Mouse (Mus musculus): ENCODE data around the gene Mtor. TPM values are rescaled to one million over a fixed set of nuclear protein-coding genes. Genes with fewer than 3 reads are reported as not detected.

Mtor gene
- polyA plus RNA-seq, 1 experiment from 2014 or later = 15.4 TPM

DNA sequence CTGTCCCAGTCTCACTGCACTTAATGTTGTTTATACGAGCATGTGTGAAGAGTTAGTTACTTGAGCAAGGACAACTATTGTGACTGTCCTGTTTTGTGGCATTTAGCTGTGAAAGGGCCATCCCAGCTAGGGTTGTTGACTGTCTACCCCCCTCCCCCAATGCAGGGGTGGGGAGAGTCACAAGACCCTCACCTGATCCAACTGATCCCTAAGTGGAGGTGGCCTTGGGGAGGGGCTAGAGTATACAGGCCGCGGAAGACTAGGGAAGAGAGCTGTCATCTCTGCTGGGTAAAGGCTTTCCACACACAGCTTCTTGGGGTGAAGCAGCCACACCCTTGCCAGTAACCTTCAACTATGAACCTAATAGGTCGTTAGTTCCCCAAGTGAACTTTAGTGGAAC, 151.9 kb downstream of the Mtor start:
- DNase-seq (ENCODE audit: low spot score) (no peak), ATAC-seq (ENCODE audit: low FRiP score, low TSS enrichment) (no peak)
- no peaks in the 10 kb centered on the region for H3K27me3 ChIP-seq (ENCODE audit: control insufficient read depth, insufficient read depth, low read length)
- no peak overlapping the region for H3K4me2 ChIP-seq (replicated peaks; ENCODE audit: low read depth)
- no peak overlapping the region for H3K27ac ChIP-seq (replicated peaks)
- no peaks in the 10 kb centered on the region for H3K9me3 ChIP-seq (ENCODE audit: control insufficient read depth, low read length)
- no peak for TF ChIP-seq CTCF (IDR thresholded peaks at IDR 0.05; ENCODE audit: low read depth)
- TF ChIP-seq EP300 (optimal IDR thresholded peaks at IDR 0.05) = no peak
- 82% methylated on average over 4 of the region's 4 CpGs for WGBS
- no peak overlapping the region for H3K9ac ChIP-seq (ENCODE audit: low read length)
- H3K4me3 ChIP-seq (ENCODE audit: low read depth, low read length) = no peak overlapping the region
- peaks cover 6% of the 10 kb centered on the region; the same call in 1 of the 2 replicates for H3K36me3 ChIP-seq (ENCODE audit: control insufficient read depth, insufficient read depth, low read length)
- H3K4me1 ChIP-seq (replicated peaks; ENCODE audit: control insufficient read depth, insufficient read depth) = no peaks in the 10 kb centered on the region

DNA sequence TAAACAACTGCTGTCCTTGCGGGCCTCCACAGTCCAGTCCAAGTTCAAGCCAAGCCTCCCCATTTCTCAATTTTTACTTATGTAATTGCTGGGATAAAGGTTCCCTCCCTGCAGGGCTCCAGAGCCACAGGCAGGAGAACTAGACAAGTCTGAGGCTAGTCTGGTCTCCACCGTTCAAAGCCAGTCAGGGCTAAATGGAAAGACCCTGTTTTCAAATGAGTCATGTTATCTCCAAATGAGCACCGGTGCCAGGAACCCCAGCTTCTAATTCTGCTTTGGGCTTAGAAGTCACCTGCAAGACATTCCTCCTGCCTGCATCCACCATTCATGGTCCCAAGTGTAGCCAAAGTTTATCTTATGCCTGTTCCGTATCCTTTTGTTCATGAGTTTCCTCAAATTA, 153.5 kb downstream of the Mtor start:
- H3K27ac ChIP-seq (replicated peaks) = no peak overlapping the region
- TF ChIP-seq CTCF (IDR thresholded peaks at IDR 0.05; ENCODE audit: low read depth) (no peak), EP300 (optimal IDR thresholded peaks at IDR 0.05) (no peak)
- DNase-seq (ENCODE audit: low spot score) = no peak
- H3K4me1 ChIP-seq (replicated peaks; ENCODE audit: control insufficient read depth, insufficient read depth) = no peaks in the 10 kb centered on the region
- no peaks in the 10 kb centered on the region; the same call in 1 of the 2 replicates for H3K36me3 ChIP-seq (ENCODE audit: control insufficient read depth, insufficient read depth, low read length)
- ATAC-seq (ENCODE audit: low FRiP score, low TSS enrichment) = no peak
- H3K4me3 ChIP-seq (ENCODE audit: low read depth, low read length) = no peak overlapping the region
- H3K9me3 ChIP-seq (ENCODE audit: control insufficient read depth, low read length) = no peaks in the 10 kb centered on the region
- WGBS = 75% methylated on average over 4 of the region's 4 CpGs
- H3K27me3 ChIP-seq (ENCODE audit: control insufficient read depth, insufficient read depth, low read length) = no peaks in the 10 kb centered on the region
- H3K9ac ChIP-seq (ENCODE audit: low read length) = no peak overlapping the region
- H3K4me2 ChIP-seq (replicated peaks; ENCODE audit: low read depth) = no peak overlapping the region

DNA sequence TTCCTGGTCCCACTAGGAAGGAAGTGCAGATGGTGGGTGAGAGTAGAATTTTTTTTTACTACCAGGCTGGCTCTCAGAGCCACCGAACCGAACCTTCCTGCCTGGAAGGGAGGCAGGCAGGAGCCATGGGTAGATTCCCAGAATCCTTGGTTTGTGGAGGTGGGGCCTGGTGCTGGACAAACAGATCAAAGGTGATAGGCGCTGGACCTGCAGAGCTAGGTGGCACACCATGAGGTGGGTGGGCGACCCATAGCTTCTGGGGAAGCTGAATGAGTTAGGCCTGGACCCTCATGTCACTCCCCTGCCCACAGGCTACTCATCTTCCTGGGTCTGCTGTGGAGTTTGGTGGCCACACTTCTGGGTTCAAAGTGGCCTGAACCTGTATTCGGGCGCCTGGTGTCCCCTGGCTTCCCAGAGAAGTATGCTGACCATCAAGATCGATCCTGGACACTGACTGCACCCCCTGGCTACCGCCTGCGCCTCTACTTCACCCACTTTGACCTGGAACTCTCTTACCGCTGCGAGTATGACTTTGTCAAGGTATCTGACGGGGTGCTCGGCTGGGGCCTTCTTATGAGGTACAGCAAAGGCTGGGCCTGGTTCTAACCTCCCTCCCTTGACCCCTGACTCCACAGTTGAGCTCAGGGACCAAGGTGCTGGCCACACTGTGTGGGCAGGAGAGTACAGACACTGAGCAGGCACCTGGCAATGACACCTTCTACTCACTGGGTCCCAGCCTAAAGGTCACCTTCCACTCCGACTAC, 154.1 kb downstream of the Mtor start, which contains the start of gene Masp2:
Masp2 (plus strand) TSS at position 198 of the 764 bp plus-strand sequence.
- DNase-seq (ENCODE audit: low spot score) (no peak), ATAC-seq (ENCODE audit: low FRiP score, low TSS enrichment) (no peak)
- no peaks in the 10 kb centered on the region for H3K9me3 ChIP-seq (ENCODE audit: control insufficient read depth, low read length)
- no peak within 1 kb of the TSS for H3K9ac ChIP-seq (ENCODE audit: low read length)
- H3K27me3 ChIP-seq (ENCODE audit: control insufficient read depth, insufficient read depth, low read length) = no peaks in the 10 kb centered on the region
- no peak within 1 kb of the TSS for H3K4me3 ChIP-seq (ENCODE audit: low read depth, low read length)
- H3K4me1 ChIP-seq (replicated peaks; ENCODE audit: control insufficient read depth, insufficient read depth) = no peaks in the 10 kb centered on the region
- WGBS = 82% methylated on average over 14 of the region's 14 CpGs
- TF ChIP-seq CTCF (IDR thresholded peaks at IDR 0.05; ENCODE audit: low read depth) = no peak
- no peaks in the 10 kb centered on the region for H3K36me3 ChIP-seq (ENCODE audit: control insufficient read depth, insufficient read depth, low read length)
- no peak within 1 kb of the TSS for H3K27ac ChIP-seq (replicated peaks)
- H3K4me2 ChIP-seq (replicated peaks; ENCODE audit: low read depth) = no peak within 1 kb of the TSS

DNA sequence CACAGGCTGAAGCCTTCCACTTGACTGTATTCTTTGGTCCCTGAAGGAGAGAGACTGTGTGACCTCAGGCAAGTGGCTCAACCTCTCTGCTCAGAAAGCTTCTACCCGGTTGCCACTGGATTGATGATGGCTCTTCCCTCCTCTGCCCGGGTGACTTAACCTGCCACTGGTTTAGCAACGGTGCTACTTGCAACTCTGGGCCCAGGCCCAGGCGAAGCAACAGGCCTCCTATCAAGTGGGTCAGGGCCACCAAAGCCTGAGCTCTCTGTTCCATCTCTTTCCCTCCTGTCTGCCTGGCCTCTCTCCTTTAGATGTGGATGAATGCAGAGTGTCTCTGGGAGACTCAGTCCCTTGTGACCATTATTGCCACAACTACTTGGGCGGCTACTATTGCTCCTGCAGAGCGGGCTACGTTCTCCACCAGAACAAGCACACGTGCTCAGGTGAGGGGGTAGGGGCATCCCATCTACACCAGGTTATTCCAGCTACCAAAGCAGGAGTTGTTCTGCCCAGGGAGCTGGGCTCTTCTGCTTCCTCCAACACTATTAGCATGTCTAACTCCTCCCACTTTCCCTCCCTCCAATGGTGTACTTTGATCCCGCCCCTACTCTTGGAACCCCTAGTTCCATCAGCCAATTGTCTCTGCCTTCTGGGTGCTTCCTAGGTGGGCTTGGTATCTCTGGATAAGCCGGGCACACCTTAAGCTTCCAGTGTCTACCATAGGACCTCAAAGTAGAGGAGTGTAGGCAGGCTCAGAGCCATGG, 155.1 kb downstream of the Mtor start:
- H3K27me3 ChIP-seq (ENCODE audit: control insufficient read depth, insufficient read depth, low read length) = no peaks in the 10 kb centered on the region
- DNase-seq (ENCODE audit: low spot score) (no peak), ATAC-seq (ENCODE audit: low FRiP score, low TSS enrichment) (peak; percentile 13)
- H3K4me1 ChIP-seq (replicated peaks; ENCODE audit: control insufficient read depth, insufficient read depth) = no peaks in the 10 kb centered on the region
- H3K4me2 ChIP-seq (replicated peaks; ENCODE audit: low read depth) = no peak overlapping the region
- H3K36me3 ChIP-seq (ENCODE audit: control insufficient read depth, insufficient read depth, low read length) = no peaks in the 10 kb centered on the region
- H3K27ac ChIP-seq (replicated peaks) = no peak overlapping the region
- no peak overlapping the region for H3K4me3 ChIP-seq (ENCODE audit: low read depth, low read length)
- H3K9me3 ChIP-seq (ENCODE audit: control insufficient read depth, low read length) = no peaks in the 10 kb centered on the region
- TF ChIP-seq EP300 (optimal IDR thresholded peaks at IDR 0.05) (no peak), CTCF (IDR thresholded peaks at IDR 0.05; ENCODE audit: low read depth) (no peak)
- no peak overlapping the region for H3K9ac ChIP-seq (ENCODE audit: low read length)
- 68% methylated on average over 10 of the region's 10 CpGs for WGBS

DNA sequence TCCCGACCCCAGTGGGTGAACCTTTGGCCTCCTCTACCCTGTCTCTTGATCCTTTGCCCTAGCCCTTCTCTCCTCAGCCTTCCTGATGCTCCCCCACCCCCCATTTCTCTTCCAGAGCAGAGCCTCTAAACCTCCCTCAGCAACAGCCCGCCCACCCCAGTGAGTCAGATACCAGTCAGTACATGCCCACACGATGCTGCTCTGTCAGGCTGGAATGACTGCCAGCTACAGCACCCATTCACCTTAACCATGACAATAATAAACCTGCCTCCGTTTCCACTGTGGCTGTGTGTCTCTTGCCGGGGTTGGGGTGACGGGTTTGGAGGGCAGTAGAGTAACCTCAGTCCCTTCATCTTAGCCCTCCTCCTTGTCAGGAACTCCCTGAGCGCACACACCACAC, 155.7 kb downstream of the Mtor start:
- no peak overlapping the region for H3K4me2 ChIP-seq (replicated peaks; ENCODE audit: low read depth)
- H3K4me1 ChIP-seq (replicated peaks; ENCODE audit: control insufficient read depth, insufficient read depth) = no peaks in the 10 kb centered on the region
- no peak overlapping the region for H3K4me3 ChIP-seq (ENCODE audit: low read depth, low read length)
- no peak for DNase-seq (ENCODE audit: low spot score)
- 57% methylated on average over 7 of the region's 7 CpGs for WGBS
- no peak overlapping the region for H3K9ac ChIP-seq (ENCODE audit: low read length)
- ATAC-seq (ENCODE audit: low FRiP score, low TSS enrichment) = peak; percentile 19; the same call in 1 of the 2 replicates
- no peaks in the 10 kb centered on the region for H3K9me3 ChIP-seq (ENCODE audit: control insufficient read depth, low read length)
- no peaks in the 10 kb centered on the region for H3K36me3 ChIP-seq (ENCODE audit: control insufficient read depth, insufficient read depth, low read length)
- TF ChIP-seq EP300 (optimal IDR thresholded peaks at IDR 0.05) = no peak
- TF ChIP-seq CTCF (IDR thresholded peaks at IDR 0.05; ENCODE audit: low read depth) = no peak
- no peaks in the 10 kb centered on the region for H3K27me3 ChIP-seq (ENCODE audit: control insufficient read depth, insufficient read depth, low read length)
- H3K27ac ChIP-seq (replicated peaks) = peak overlapping the region; percentile 69
